Mouse (Mus musculus) left cerebral cortex, postnatal 10 days (tissue): ENCODE measurements around the gene Sipa1l3. TPM values are rescaled to one million over a fixed set of nuclear protein-coding genes. Genes with fewer than 3 reads are reported as not detected.

ENCODE experiments used
- DNase-seq, 2 experiments: peaks; one replicate each; pipeline ENCODE4 v3.0.0; 2021 to 2022; ENCODE audit warnings: low spot score in 2 of 2, mixed read lengths in 1 of 2; ENCODE audit errors: extremely low spot score in 1 of 2
- intact Hi-C: fragments of 180-260 bp; cut with DNase I; formaldehyde crosslinking; loops from one replicate; pipeline ENCODE4 v1.15.1; 2025
- total RNA-seq, 2 experiments: library from RNA; stranded (reverse); gene quantifications; 2 replicates each; pipeline ENCODE4 v1.2.3; 2021

Gene Sipa1l3
- total RNA-seq, 2 experiments from 2014 or later: 50.4 to 53.7 TPM

- intact Hi-C loops: loop anchor here (5.0 kb wide), 1 partner anchor 57 kb away; no protein-coding TSS in a partner anchor
- DNase-seq: peak; percentile 63 to 70
These were observed 154.4 kb downstream of the Sipa1l3 start for GRCm38 (mm10) chr7:29364052-29364451.

GRCm38 (mm10) chr7:29361497-29361896, 156.9 kb downstream of the Sipa1l3 start:
- no peak for DNase-seq
- intact Hi-C loops: loop anchor here (5.0 kb wide), 1 partner anchor 54 kb away; no protein-coding TSS in a partner anchor

- no peak for DNase-seq
- intact Hi-C loops: no loop called here
These were observed 163.0 kb downstream of the Sipa1l3 start for GRCm38 (mm10) chr7:29355406-29355805.

GRCm38 (mm10) chr7:29354161-29354560, 164.3 kb downstream of the Sipa1l3 start:
- intact Hi-C loops: no loop called here
- peak; percentile 73 to 79 for DNase-seq

GRCm38 (mm10) chr7:29352246-29352645, 166.2 kb downstream of the Sipa1l3 start:
- intact Hi-C loops: no loop called here
- DNase-seq: no peak

GRCm38 (mm10) chr7:29350489-29350888, 168.0 kb downstream of the Sipa1l3 start:
- intact Hi-C loops: no loop called here

GRCm38 (mm10) chr7:29346212-29346611, 172.2 kb downstream of the Sipa1l3 start:
- intact Hi-C loops: no loop called here
- peak in 1 of 2 experiments; percentile 58 for DNase-seq

More at GRCm38 (mm10) chr7:29350489-29350888, 168.0 kb downstream of the Sipa1l3 start:
- DNase-seq: no peak

GRCm38 (mm10) chr7:29345534-29345933, 172.9 kb downstream of the Sipa1l3 start:
- no peak for DNase-seq
- intact Hi-C loops: no loop called here

- no peak for DNase-seq
- intact Hi-C loops: no loop called here
These were observed 174.7 kb downstream of the Sipa1l3 start for GRCm38 (mm10) chr7:29343746-29344145.

- no peak for DNase-seq
- intact Hi-C loops: no loop called here
These were observed 175.8 kb downstream of the Sipa1l3 start for GRCm38 (mm10) chr7:29342489-29343092.

- DNase-seq: no peak
- intact Hi-C loops: no loop called here
These were observed 176.7 kb downstream of the Sipa1l3 start for GRCm38 (mm10) chr7:29341722-29342121.

GRCm38 (mm10) chr7:29340838-29341237, 177.6 kb downstream of the Sipa1l3 start:
- no peak for DNase-seq
- intact Hi-C loops: no loop called here

GRCm38 (mm10) chr7:29340247-29340646, 178.2 kb downstream of the Sipa1l3 start:
- no peak for DNase-seq
- intact Hi-C loops: no loop called here

GRCm38 (mm10) chr7:29338984-29339679, 179.3 kb downstream of the Sipa1l3 start:
- intact Hi-C loops: no loop called here
- DNase-seq: no peak

GRCm38 (mm10) chr7:29338351-29338919, 180.0 kb downstream of the Sipa1l3 start:
- DNase-seq: no peak
- intact Hi-C loops: no loop called here

- intact Hi-C loops: no loop called here
- no peak for DNase-seq
These were observed 180.7 kb downstream of the Sipa1l3 start for GRCm38 (mm10) chr7:29337766-29338165.

- intact Hi-C loops: no loop called here
- no peak for DNase-seq
These were observed 181.6 kb downstream of the Sipa1l3 start for GRCm38 (mm10) chr7:29336795-29337319.

- no peak for DNase-seq
- intact Hi-C loops: no loop called here
These were observed 182.4 kb downstream of the Sipa1l3 start for GRCm38 (mm10) chr7:29335841-29336671.

GRCm38 (mm10) chr7:29335276-29335675, 183.2 kb downstream of the Sipa1l3 start:
- DNase-seq: no peak
- intact Hi-C loops: no loop called here
